Comparison of ENCODE assay signal across 13 mouse cellular contexts in genomic region chr1:144699790-144700189, GRCm38 (mm10).
"Had no signal": no experiment of that assay in that cellular context is flagged by ENCODE, and none has a peak within 500 bp of the region (broad histone marks: within the 10 kb centered on the region; RNA-seq: fewer than 3 reads in every experiment).

No protein-coding gene starts in this region.

- H3K9ac ChIP-seq: limb, embryonic 15.5 days; liver, embryonic 12.5 days; midbrain, embryonic 13.5 days had no signal

- H3K36me3 ChIP-seq: limb, embryonic 15.5 days; liver, embryonic 12.5 days; midbrain, embryonic 13.5 days had no signal

- H3K4me3 ChIP-seq: limb, embryonic 15.5 days; liver, embryonic 12.5 days; midbrain, embryonic 13.5 days had no signal

- DNase-seq: kidney, adult 11 months; kidney, adult 9 months; kidney, postnatal 36 days; layer of hippocampus, adult 9-11 months; layer of hippocampus, postnatal 36 days; right cerebral cortex, postnatal 4 days; spleen, adult 18-20 months; thymus, adult 2 months; thymus, postnatal 25 days had no signal

- H3K4me1 ChIP-seq: limb, embryonic 15.5 days; liver, embryonic 12.5 days; midbrain, embryonic 13.5 days had no signal

- H3K4me2 ChIP-seq: limb, embryonic 15.5 days; liver, embryonic 12.5 days; midbrain, embryonic 13.5 days had no signal

- H3K9me3 ChIP-seq: limb, embryonic 15.5 days; liver, embryonic 12.5 days; midbrain, embryonic 13.5 days had no signal

- H3K27me3 ChIP-seq: limb, embryonic 15.5 days; liver, embryonic 12.5 days; midbrain, embryonic 13.5 days had no signal

- ATAC-seq: liver, embryonic 12.5 days; midbrain, embryonic 13.5 days had no signal

- H3K27ac ChIP-seq: kidney, postnatal 0 days; limb, embryonic 15.5 days; liver, embryonic 12.5 days; midbrain, embryonic 13.5 days had no signal
